Mouse (Mus musculus): ENCODE measurements around the gene Gm11985. TPM values are rescaled to one million over a fixed set of nuclear protein-coding genes. Genes with fewer than 3 reads are reported as not detected.

Gm11985 gene
- polyA plus RNA-seq, 1 experiment from 2014 or later, result not detected

DNA sequence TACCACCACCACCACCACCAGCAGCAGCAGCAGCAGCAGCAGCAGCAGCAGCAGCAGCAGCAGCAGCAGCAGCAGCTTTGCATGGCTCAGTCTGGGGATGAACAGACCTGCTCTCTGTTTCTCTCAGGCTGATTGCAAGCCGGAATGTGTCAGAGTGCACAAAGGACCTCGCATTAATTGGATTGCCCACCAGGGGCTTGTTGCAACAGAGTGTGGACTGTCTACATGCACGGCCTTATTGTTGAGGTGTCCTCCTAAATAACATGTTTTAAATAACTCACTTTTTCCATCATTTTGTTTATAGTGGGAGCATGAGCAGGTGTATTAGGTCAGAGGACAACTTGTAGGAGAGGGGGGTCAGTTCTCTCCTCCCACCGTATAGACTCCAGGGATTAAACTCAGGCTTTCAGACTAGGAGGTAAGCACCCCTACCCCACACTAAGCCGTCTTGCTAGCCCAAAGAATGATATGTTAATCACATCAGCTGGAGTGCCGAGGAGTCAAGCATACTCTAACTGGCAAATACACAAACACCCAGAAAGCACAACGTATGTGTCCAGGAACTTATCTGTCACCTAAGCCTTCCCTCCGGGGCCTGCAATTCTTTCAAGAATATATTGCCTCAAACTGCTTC, 5.8 kb downstream of the Gm11985 start:
- no peak overlapping the region for H3K27ac ChIP-seq (replicated peaks; ENCODE audit: low read depth, low read length)
- DNase-seq (ENCODE audit: low spot score) (no peak), ATAC-seq (ENCODE audit: insufficient number of reproducible peaks, low FRiP score, low TSS enrichment, low read depth) (no peak)
- no peaks in the 10 kb centered on the region for H3K4me1 ChIP-seq (ENCODE audit: control insufficient read depth, insufficient read depth, low read length)
- WGBS, result 69% methylated on average over 8 of the region's 8 CpGs
- H3K4me2 ChIP-seq (ENCODE audit: low read depth, severe bottlenecking), result no peak overlapping the region
- H3K9me3 ChIP-seq (ENCODE audit: control insufficient read depth, low read length), result no peaks in the 10 kb centered on the region
- H3K36me3 ChIP-seq (ENCODE audit: control insufficient read depth, insufficient read depth, low read length), result no peaks in the 10 kb centered on the region
- H3K9ac ChIP-seq (ENCODE audit: low read length), result no peak overlapping the region
- H3K27me3 ChIP-seq (ENCODE audit: control insufficient read depth, insufficient read depth, low read length), result no peaks in the 10 kb centered on the region
- no peak overlapping the region for H3K4me3 ChIP-seq (ENCODE audit: low read depth, low read length)

DNA sequence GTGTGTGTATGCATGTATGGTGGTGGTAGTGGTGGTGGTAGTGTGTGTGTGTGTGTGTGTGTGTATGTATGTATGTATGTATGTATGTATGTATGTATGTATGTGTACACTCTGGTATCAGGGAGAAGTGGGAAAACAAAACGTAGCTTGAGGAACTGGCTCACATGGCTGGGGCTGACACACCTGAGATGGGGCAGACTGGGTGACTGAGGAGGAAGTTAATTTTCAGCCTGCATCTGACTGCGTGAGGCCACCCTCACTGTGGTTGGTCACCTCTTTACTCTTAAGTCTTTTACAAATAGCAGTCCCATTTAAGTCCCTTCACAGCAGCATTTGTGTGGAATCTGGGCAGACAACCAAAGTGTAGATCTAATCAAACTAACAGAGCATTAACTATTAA, 9.1 kb downstream of the Gm11985 start:
- WGBS, result 87% methylated on average over 2 of the region's 2 CpGs

DNA sequence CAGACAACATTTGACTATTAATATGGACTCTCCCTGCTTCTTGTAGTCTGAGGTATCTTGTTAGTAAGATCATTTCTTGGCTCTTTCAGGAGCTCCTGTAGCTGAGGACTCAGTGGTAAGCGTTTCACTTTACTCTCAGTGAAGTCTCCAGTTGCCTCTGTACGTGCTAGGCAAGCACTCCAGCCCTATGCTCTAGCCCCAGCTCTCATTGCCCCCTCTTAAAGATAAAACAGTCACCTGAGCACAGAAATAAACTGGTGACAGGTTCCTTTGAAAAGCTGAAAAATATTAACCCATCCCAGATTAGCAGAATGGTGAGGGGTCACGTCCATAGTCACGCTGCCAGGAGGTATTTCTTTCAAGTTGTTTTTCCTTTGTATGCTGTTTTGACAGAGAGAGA, 9.6 kb downstream of the Gm11985 start:
- DNase-seq (ENCODE audit: low spot score) (no peak), ATAC-seq (ENCODE audit: insufficient number of reproducible peaks, low FRiP score, low TSS enrichment, low read depth) (no peak)
- 76% methylated on average over 4 of the region's 4 CpGs for WGBS
- no peak overlapping the region for H3K27ac ChIP-seq (replicated peaks; ENCODE audit: low read depth, low read length)
- H3K4me2 ChIP-seq (ENCODE audit: low read depth, severe bottlenecking), result no peak overlapping the region
- no peak overlapping the region for H3K9ac ChIP-seq (ENCODE audit: low read length)
- H3K4me1 ChIP-seq (ENCODE audit: control insufficient read depth, insufficient read depth, low read length), result no peaks in the 10 kb centered on the region
- no peak overlapping the region for H3K4me3 ChIP-seq (ENCODE audit: low read depth, low read length)
- no peaks in the 10 kb centered on the region for H3K9me3 ChIP-seq (ENCODE audit: control insufficient read depth, low read length)
- H3K27me3 ChIP-seq (ENCODE audit: control insufficient read depth, insufficient read depth, low read length), result no peaks in the 10 kb centered on the region
- no peaks in the 10 kb centered on the region for H3K36me3 ChIP-seq (ENCODE audit: control insufficient read depth, insufficient read depth, low read length)

More for the DNA sequence above, 9.1 kb downstream of the Gm11985 start:
- no peaks in the 10 kb centered on the region for H3K4me1 ChIP-seq (ENCODE audit: control insufficient read depth, insufficient read depth, low read length)
- H3K9me3 ChIP-seq (ENCODE audit: control insufficient read depth, low read length), result no peaks in the 10 kb centered on the region
- no peak overlapping the region for H3K4me3 ChIP-seq (ENCODE audit: low read depth, low read length)
- no peak overlapping the region for H3K4me2 ChIP-seq (ENCODE audit: low read depth, severe bottlenecking)
- H3K36me3 ChIP-seq (ENCODE audit: control insufficient read depth, insufficient read depth, low read length), result no peaks in the 10 kb centered on the region
- no peak overlapping the region for H3K27ac ChIP-seq (replicated peaks; ENCODE audit: low read depth, low read length)
- DNase-seq (ENCODE audit: low spot score) (no peak), ATAC-seq (ENCODE audit: insufficient number of reproducible peaks, low FRiP score, low TSS enrichment, low read depth) (no peak)
- no peak overlapping the region for H3K9ac ChIP-seq (ENCODE audit: low read length)
- H3K27me3 ChIP-seq (ENCODE audit: control insufficient read depth, insufficient read depth, low read length), result no peaks in the 10 kb centered on the region

DNA sequence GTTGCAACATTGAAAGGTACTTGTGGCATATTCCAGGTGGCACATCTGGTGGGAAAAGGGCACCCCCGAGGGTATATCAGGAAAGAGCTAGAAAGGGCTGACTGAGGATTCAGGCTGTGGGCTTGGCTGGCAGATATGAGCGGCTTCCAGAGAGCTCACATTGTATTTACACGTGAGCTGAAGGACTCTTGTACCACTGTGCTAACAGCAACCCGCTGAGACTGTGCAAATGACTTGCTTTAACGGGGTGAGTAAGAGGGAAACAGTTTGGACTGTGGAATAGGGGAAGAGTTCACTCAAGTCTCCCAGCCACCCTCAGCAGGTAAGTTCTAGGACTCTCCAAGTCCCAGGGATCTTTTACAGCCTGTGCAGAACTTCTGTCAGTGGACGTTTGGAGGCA, 14.7 kb downstream of the Gm11985 start:
- H3K9me3 ChIP-seq (ENCODE audit: control insufficient read depth, low read length), result no peaks in the 10 kb centered on the region
- H3K4me3 ChIP-seq (ENCODE audit: low read depth, low read length), result no peak overlapping the region
- DNase-seq (ENCODE audit: low spot score) (no peak), ATAC-seq (ENCODE audit: insufficient number of reproducible peaks, low FRiP score, low TSS enrichment, low read depth) (no peak)
- H3K4me1 ChIP-seq (ENCODE audit: control insufficient read depth, insufficient read depth, low read length), result no peaks in the 10 kb centered on the region
- H3K4me2 ChIP-seq (ENCODE audit: low read depth, severe bottlenecking), result no peak overlapping the region
- H3K27ac ChIP-seq (replicated peaks; ENCODE audit: low read depth, low read length), result no peak overlapping the region
- no peaks in the 10 kb centered on the region for H3K27me3 ChIP-seq (ENCODE audit: control insufficient read depth, insufficient read depth, low read length)
- H3K9ac ChIP-seq (ENCODE audit: low read length), result no peak overlapping the region
- 84% methylated on average over 6 of the region's 6 CpGs for WGBS
- H3K36me3 ChIP-seq (ENCODE audit: control insufficient read depth, insufficient read depth, low read length), result no peaks in the 10 kb centered on the region

DNA sequence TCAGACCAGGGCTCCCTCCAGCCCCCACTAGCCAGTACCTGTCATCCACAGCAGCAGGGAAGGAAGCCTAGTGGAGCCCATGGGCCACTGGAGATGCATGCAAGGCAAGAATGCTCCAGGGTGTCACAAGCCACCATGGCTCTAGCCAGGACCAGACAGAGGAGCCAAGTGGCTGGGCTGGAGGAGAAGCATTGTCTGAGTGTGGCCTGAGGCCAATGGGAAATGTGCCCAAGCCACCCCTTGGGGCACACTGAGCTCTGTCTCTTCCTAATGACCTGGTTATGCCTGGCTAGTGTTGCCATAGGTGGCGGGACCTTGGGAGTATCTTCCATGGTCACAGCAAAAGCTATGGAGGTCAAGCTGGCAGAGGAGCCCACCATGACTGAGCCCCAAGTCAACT, 18.7 kb downstream of the Gm11985 start:
- no peak overlapping the region for H3K9ac ChIP-seq (ENCODE audit: low read length)
- no peak overlapping the region for H3K4me2 ChIP-seq (ENCODE audit: low read depth, severe bottlenecking)
- no peaks in the 10 kb centered on the region for H3K36me3 ChIP-seq (ENCODE audit: control insufficient read depth, insufficient read depth, low read length)
- 95% methylated on average over 1 of the region's 1 CpGs for WGBS
- no peak overlapping the region for H3K4me3 ChIP-seq (ENCODE audit: low read depth, low read length)
- H3K9me3 ChIP-seq (ENCODE audit: control insufficient read depth, low read length), result no peaks in the 10 kb centered on the region
- H3K4me1 ChIP-seq (ENCODE audit: control insufficient read depth, insufficient read depth, low read length), result no peaks in the 10 kb centered on the region
- DNase-seq (ENCODE audit: low spot score) (no peak), ATAC-seq (ENCODE audit: insufficient number of reproducible peaks, low FRiP score, low TSS enrichment, low read depth) (no peak)
- no peak overlapping the region for H3K27ac ChIP-seq (replicated peaks; ENCODE audit: low read depth, low read length)
- no peaks in the 10 kb centered on the region for H3K27me3 ChIP-seq (ENCODE audit: control insufficient read depth, insufficient read depth, low read length)

DNA sequence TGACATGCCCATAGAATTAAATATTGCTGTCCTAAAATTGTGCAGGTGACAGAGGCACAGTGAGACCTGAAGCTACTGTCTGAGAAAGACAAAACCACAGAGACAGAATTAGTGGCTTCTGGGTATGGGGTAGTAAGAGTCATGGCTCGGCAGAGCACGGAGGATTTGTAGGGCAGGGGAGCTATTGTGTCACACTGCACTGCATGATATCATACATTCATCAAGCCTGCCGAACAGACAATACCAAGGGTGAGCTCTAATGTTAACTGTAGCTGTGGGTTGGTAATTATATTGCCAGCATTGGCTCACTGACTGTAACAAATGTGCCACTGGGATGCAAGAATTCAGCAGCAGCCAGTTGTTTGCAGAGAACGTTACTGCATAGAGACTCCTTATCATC, 24.0 kb downstream of the Gm11985 start:
- DNase-seq (ENCODE audit: low spot score), result no peak
- H3K9ac ChIP-seq (ENCODE audit: low read length), result no peak overlapping the region
- 88% methylated on average over 4 of the region's 4 CpGs for WGBS
- no peaks in the 10 kb centered on the region for H3K9me3 ChIP-seq (ENCODE audit: control insufficient read depth, low read length)
- H3K4me1 ChIP-seq (ENCODE audit: control insufficient read depth, insufficient read depth, low read length), result no peaks in the 10 kb centered on the region
- H3K36me3 ChIP-seq (ENCODE audit: control insufficient read depth, insufficient read depth, low read length), result no peaks in the 10 kb centered on the region
- H3K27ac ChIP-seq (replicated peaks; ENCODE audit: low read depth, low read length), result no peak overlapping the region
- H3K4me3 ChIP-seq (ENCODE audit: low read depth, low read length), result no peak overlapping the region
- no peaks in the 10 kb centered on the region for H3K27me3 ChIP-seq (ENCODE audit: control insufficient read depth, insufficient read depth, low read length)
- ATAC-seq (ENCODE audit: insufficient number of reproducible peaks, low FRiP score, low TSS enrichment, low read depth), result no peak
- H3K4me2 ChIP-seq (ENCODE audit: low read depth, severe bottlenecking), result no peak overlapping the region

DNA sequence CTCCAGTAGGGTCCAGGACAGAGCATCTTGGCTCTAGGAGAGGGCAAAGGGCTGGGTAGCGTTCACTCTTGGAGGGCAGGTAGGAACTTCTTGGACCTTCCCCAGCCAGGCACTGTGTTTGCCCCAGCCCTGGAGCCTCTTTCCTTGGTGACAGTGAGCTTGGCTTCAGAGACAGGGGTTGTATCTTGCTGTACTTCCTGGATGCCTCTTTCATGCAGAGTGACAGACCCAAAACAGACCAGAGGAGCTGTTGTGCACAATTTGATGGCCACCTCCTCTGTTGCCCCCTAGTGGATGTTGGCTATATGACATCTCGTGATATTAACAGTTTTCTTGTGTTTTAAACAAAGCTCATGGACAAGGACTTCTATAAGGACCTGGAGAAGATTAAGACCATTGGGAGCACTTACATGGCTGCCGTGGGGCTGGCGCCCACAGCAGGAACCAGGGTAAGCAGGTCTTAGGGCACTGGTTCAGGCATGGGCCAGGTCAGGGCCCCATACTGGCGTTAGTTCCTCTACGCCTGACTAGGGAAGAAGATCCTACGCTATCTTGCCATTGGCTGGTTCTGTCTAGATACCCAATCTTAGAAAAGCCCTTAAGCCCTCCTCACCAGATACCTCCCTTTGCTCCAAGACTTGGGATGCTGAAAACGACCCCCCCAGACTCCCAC, 26.7 kb downstream of the Gm11985 start:
- DNase-seq (ENCODE audit: low spot score) (peak; percentile 53), ATAC-seq (ENCODE audit: insufficient number of reproducible peaks, low FRiP score, low TSS enrichment, low read depth) (no peak)
- H3K27ac ChIP-seq (replicated peaks; ENCODE audit: low read depth, low read length), result no peak overlapping the region
- H3K36me3 ChIP-seq (ENCODE audit: control insufficient read depth, insufficient read depth, low read length), result no peaks in the 10 kb centered on the region
- H3K27me3 ChIP-seq (ENCODE audit: control insufficient read depth, insufficient read depth, low read length), result no peaks in the 10 kb centered on the region
- no peaks in the 10 kb centered on the region for H3K4me1 ChIP-seq (ENCODE audit: control insufficient read depth, insufficient read depth, low read length)
- H3K9me3 ChIP-seq (ENCODE audit: control insufficient read depth, low read length), result no peaks in the 10 kb centered on the region
- H3K4me3 ChIP-seq (ENCODE audit: low read depth, low read length), result no peak overlapping the region
- no peak overlapping the region for H3K9ac ChIP-seq (ENCODE audit: low read length)
- H3K4me2 ChIP-seq (ENCODE audit: low read depth, severe bottlenecking), result no peak overlapping the region
- WGBS, result 81% methylated on average over 8 of the region's 8 CpGs

DNA sequence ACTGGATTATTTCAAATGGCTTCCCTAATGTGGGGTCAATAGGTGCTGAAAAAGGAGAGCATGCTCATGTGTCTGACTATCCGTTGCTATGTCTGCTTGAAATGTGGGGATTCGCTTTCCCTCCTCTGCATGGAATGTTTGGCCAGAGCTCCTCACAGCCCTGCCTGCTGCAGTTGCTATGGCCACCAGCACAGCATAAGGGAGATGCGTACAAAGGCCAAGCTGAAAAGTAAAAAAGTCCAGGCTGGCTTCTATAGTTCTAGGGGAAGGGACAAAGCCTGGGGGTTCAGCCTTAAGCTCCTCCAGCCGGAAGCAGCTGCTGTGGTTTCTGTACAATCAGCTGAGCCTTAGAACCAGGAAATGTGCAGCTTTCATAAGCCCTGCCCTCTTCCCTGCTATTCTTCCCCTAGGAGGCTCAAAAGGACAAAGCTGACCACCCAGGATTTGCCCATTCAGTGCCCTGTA, 27.7 kb downstream of the Gm11985 start:
- Histone ChIP-seq H3K4me1 (ENCODE audit: control insufficient read depth, insufficient read depth, low read length) (no peaks in the 10 kb centered on the region), H3K9me3 (ENCODE audit: control insufficient read depth, low read length) (no peaks in the 10 kb centered on the region), H3K27me3 (ENCODE audit: control insufficient read depth, insufficient read depth, low read length) (no peaks in the 10 kb centered on the region), H3K27ac (replicated peaks; ENCODE audit: low read depth, low read length) (no peak overlapping the region), H3K4me2 (ENCODE audit: low read depth, severe bottlenecking) (no peak overlapping the region), H3K9ac (ENCODE audit: low read length) (no peak overlapping the region), H3K4me3 (ENCODE audit: low read depth, low read length) (no peak overlapping the region), H3K36me3 (ENCODE audit: control insufficient read depth, insufficient read depth, low read length) (no peaks in the 10 kb centered on the region)
- WGBS, result 81% methylated on average over 4 of the region's 4 CpGs
- DNase-seq (ENCODE audit: low spot score) (no peak), ATAC-seq (ENCODE audit: insufficient number of reproducible peaks, low FRiP score, low TSS enrichment, low read depth) (no peak)
